Mouse (Mus musculus) G1E (cell line): ENCODE results near the gene Hnrnpu. TPM values are rescaled to one million over a fixed set of nuclear protein-coding genes. Genes with fewer than 3 reads are reported as not detected.

Source experiments
- ATAC-seq: 2 replicates; pipeline ENCODE4 v1.8.0; 2016; ENCODE audit warnings: mild to moderate bottlenecking; ENCODE audit not compliant: insufficient number of reproducible peaks, poor library complexity, low FRiP score, severe bottlenecking; ENCODE audit errors: extremely low read depth
- DNase-seq: peaks from one replicate; pipeline ENCODE4 v3.0.0; 2012; ENCODE audit warnings: low spot score
- H3K27me3 ChIP-seq: 2 replicates; pipeline ENCODE4 v1.6.1; 2012; ENCODE audit warnings: mild to moderate bottlenecking, low read length, inconsistent platforms; ENCODE audit not compliant: insufficient read depth
- H3K36me3 ChIP-seq: replicated peaks from 2 replicates; pipeline ENCODE3; 2012; ENCODE audit warnings: mild to moderate bottlenecking, inconsistent platforms
- H3K4me1 ChIP-seq: 2 replicates; pipeline ENCODE4 v1.6.1; 2012; ENCODE audit warnings: low read depth, low read length, inconsistent platforms, mixed read lengths; ENCODE audit not compliant: insufficient read depth
- H3K4me3 ChIP-seq: 2 replicates; pipeline ENCODE4 v1.5.1; 2012; ENCODE audit warnings: low read depth, mild to moderate bottlenecking, inconsistent platforms, low read length, moderate library complexity, mixed read lengths
- H3K9me3 ChIP-seq: replicated peaks from 2 replicates; pipeline ENCODE4 v1.6.1; 2012; ENCODE audit warnings: inconsistent platforms
- CTCF ChIP-seq: IDR thresholded peaks from 2 replicates; pipeline ENCODE4 v1.5.1; 2012; ENCODE audit warnings: low read depth, low read length, inconsistent platforms, mixed read lengths
- GATA1 ChIP-seq: IDR thresholded peaks from 2 replicates; pipeline ENCODE4 v1.6.1; 2012; ENCODE audit warnings: borderline replicate concordance, low read length, inconsistent platforms, mixed read lengths
- GATA2 ChIP-seq: IDR thresholded peaks from 2 replicates; pipeline ENCODE4 v1.6.1; 2012; ENCODE audit warnings: low read depth, low read length, inconsistent platforms, borderline replicate concordance
- POLR2AphosphoS5 ChIP-seq: IDR thresholded peaks from 2 replicates; pipeline ENCODE4 v1.6.1; 2012; ENCODE audit warnings: low read depth, low read length, inconsistent platforms; ENCODE audit not compliant: insufficient replicate concordance
- TAL1 ChIP-seq: conservative IDR thresholded peaks from 2 replicates; pipeline ENCODE4 v1.6.1; 2012; ENCODE audit warnings: low read depth, low read length, inconsistent platforms, mixed read lengths
- polyA plus RNA-seq: library from polyadenylated mRNA; stranded (reverse); fragments of >175 nt; gene quantifications from 2 replicates; pipeline ENCODE4 v1.2.3, GENCODE M21; 2012
- total RNA-seq, 2 experiments: library from RNA; stranded (forward) in 1 of 2; stranded (reverse) in 1 of 2; fragments of 200-1000 nt in 1 of 2; fragments of >200 nt in 1 of 2; fragmentation: Nextera tagmentation in 1 of 2; gene quantifications; 2 replicates each; pipeline ENCODE4 v1.2.3; 2014 to 2017

Hnrnpu gene
- total and polyA plus RNA-seq, 3 experiments: 441 to 932 (median 726) TPM

GRCm38 (mm10) chr1:178375381-178375780 is 37.8 kb upstream of the Hnrnpu start:
- DNase-seq: no peak
- no peak for TF ChIP-seq TAL1
- TF ChIP-seq GATA1: no peak
- TF ChIP-seq POLR2AphosphoS5: no peak
- no peak for TF ChIP-seq CTCF
- no peak for TF ChIP-seq GATA2
- peaks cover 26% of the 10 kb centered on the region for H3K4me1 ChIP-seq
- H3K27me3 ChIP-seq: no peaks in the 10 kb centered on the region
- ATAC-seq: no peak
- no peak overlapping the region for H3K4me3 ChIP-seq
- H3K9me3 ChIP-seq: no peaks in the 10 kb centered on the region
- H3K36me3 ChIP-seq: peaks cover 4% of the 10 kb centered on the region

GRCm38 (mm10) chr1:178372681-178373080 is 35.1 kb upstream of the Hnrnpu start:
- peaks cover 5% of the 10 kb centered on the region for H3K36me3 ChIP-seq
- H3K27me3 ChIP-seq: no peaks in the 10 kb centered on the region
- H3K9me3 ChIP-seq: no peaks in the 10 kb centered on the region
- peaks cover 34% of the 10 kb centered on the region for H3K4me1 ChIP-seq
- no peak overlapping the region for H3K4me3 ChIP-seq
- DNase-seq: no peak
- no peak for ATAC-seq
- no peak for TF ChIP-seq TAL1
- TF ChIP-seq GATA2: no peak
- TF ChIP-seq CTCF: no peak
- TF ChIP-seq GATA1: no peak
- TF ChIP-seq POLR2AphosphoS5: no peak

- TF ChIP-seq POLR2AphosphoS5 (no peak), GATA2 (no peak), GATA1 (no peak), CTCF (no peak), TAL1 (no peak)
- Histone ChIP-seq H3K4me1 (peaks cover 27% of the 10 kb centered on the region), H3K4me3 (peak overlapping the region; percentile 73), H3K9me3 (no peaks in the 10 kb centered on the region), H3K27me3 (no peaks in the 10 kb centered on the region), H3K36me3 (peaks cover 5% of the 10 kb centered on the region)
- ATAC-seq: peak; percentile 71
- peak; percentile 53 for DNase-seq
Observed at GRCm38 (mm10) chr1:178369272-178369651, 31.7 kb upstream of the Hnrnpu start.

GRCm38 (mm10) chr1:178368548-178369271 is 31.1 kb upstream of the Hnrnpu start:
- Histone ChIP-seq H3K4me3 (peak overlapping the region; percentile 73), H3K4me1 (peaks cover 27% of the 10 kb centered on the region), H3K27me3 (no peaks in the 10 kb centered on the region), H3K9me3 (no peaks in the 10 kb centered on the region), H3K36me3 (peaks cover 5% of the 10 kb centered on the region)
- TF ChIP-seq POLR2AphosphoS5: no peak
- TF ChIP-seq CTCF: no peak
- no peak for TF ChIP-seq GATA2
- no peak for TF ChIP-seq GATA1
- no peak for TF ChIP-seq TAL1
- DNase-seq (peak; percentile 89), ATAC-seq (peak; percentile 80)

GRCm38 (mm10) chr1:178368121-178368520 is 30.5 kb upstream of the Hnrnpu start:
- H3K4me3 ChIP-seq: peak overlapping the region; percentile 73; the same call in 1 of the 2 replicates
- ATAC-seq (no peak), DNase-seq (no peak)
- peaks cover 27% of the 10 kb centered on the region for H3K4me1 ChIP-seq
- no peaks in the 10 kb centered on the region for H3K9me3 ChIP-seq
- H3K27me3 ChIP-seq: no peaks in the 10 kb centered on the region
- H3K36me3 ChIP-seq: peaks cover 5% of the 10 kb centered on the region
- no peak for TF ChIP-seq GATA1
- no peak for TF ChIP-seq POLR2AphosphoS5
- TF ChIP-seq TAL1: no peak
- TF ChIP-seq CTCF: no peak
- TF ChIP-seq GATA2: no peak

DNA sequence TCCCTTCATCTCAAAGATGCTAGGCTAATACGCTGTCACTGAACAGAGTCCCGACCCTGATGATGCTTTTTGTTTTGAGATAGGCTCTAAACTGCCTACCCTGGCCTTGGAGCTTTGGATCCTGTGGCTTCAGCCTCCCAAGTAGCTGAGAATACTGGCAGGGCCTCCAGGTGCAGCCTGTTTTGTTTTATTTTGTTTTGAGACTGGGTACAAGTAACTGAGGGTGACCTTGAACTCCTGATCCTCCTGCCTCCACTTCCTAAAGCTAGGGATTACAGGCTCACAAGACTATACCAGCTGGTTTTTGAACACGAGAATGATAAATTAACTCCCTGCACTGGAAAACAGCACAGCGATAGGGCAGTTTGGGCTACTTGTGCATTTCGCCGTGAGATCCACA is 27.6 kb upstream of the Hnrnpu start:
- peaks cover 29% of the 10 kb centered on the region for H3K4me1 ChIP-seq
- no peaks in the 10 kb centered on the region for H3K9me3 ChIP-seq
- no peak for DNase-seq
- H3K27me3 ChIP-seq: no peaks in the 10 kb centered on the region
- no peaks in the 10 kb centered on the region for H3K36me3 ChIP-seq
- TF ChIP-seq POLR2AphosphoS5: no peak
- no peak for TF ChIP-seq GATA2
- TF ChIP-seq TAL1: no peak
- TF ChIP-seq CTCF: no peak
- TF ChIP-seq GATA1: no peak
- H3K4me3 ChIP-seq: no peak overlapping the region
- no peak for ATAC-seq
